Mouse (Mus musculus) B cell, adult (primary cell): ENCODE data around the gene Olfr657. TPM values are rescaled to one million over a fixed set of nuclear protein-coding genes. Genes with fewer than 3 reads are reported as not detected.

ENCODE experiments used
- total RNA-seq: library from RNA; stranded (reverse); gene quantifications from 4 replicates; pipeline ENCODE4 v1.2.4, GENCODE M21; 2023; ENCODE audit not compliant: inconsistent age

Gene Olfr657
- total RNA-seq = not detected in 4 replicates

DNA sequence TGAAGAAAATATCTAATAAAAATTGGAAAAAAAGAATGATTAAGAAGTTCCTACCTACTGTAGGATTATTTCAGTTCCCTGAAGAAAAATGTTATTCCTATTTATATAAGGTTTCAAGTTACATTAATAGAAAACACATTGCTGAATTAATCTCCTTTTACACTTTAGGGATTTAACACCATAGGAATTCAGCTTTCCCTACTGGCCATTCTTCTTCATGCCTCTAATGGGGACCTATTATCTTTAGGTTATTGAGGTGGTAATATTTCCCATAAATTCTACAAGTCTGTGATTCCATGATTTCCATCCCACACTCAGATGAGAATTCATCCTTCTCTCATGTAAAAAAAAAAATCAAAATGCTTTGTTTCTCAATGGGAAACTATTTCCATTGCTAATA, at the start of gene Olfr657:
Olfr657 (plus strand) TSS at position 301 of the 400 bp plus-strand sequence.

DNA sequence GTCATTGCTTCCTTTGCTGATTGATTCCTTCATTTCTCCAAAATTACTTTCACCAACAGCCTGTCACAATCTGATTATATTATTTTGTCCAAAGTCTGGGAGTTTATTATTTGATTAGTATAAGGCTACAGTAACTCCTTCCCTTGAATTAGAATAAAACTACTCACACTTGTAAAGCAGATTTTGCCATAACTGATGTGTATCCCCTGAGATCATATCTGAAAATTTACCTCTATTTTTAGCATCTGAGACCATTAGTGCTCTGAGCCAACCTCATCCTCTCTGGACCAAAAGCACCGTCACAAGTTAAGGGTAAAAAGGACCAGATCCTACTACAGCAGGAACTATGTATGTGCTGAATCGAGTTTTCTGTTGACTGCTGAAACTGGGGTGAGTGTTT, 47.6 kb upstream of the Olfr657 start, which contains the start of gene Olfr653:
Olfr653 (plus strand) TSS at position 301 of the 400 bp plus-strand sequence.

DNA sequence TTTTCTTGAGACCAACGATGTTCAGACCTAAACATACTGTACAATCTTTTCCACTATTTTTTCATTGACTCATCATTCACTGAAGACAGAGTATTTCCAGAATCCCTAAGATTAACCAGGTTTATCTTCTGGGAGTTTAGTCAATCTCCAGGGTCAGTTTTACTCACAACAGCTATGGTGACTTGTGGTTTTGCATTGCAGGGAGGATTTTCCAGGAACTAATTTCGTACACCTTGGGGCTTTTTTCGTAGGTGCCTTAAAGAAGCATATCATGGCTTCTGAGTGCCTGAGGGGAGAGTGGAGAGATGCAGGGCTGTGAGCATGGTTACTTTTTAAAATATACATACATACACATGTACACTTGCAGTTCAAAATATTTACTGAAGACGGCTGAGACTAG, 37.9 kb upstream of the Olfr657 start, which contains the start of gene Olfr654:
Olfr654 (plus strand) TSS at position 301 of the 400 bp plus-strand sequence.

GRCm38 (mm10) chr7:104601679-104602078, 22.9 kb upstream of the Olfr657 start, which contains the start of gene Olfr655:
Olfr655 (minus strand) TSS chr7:104601779.

GRCm38 (mm10) chr7:104613655-104614054, 10.9 kb upstream of the Olfr657 start, which contains the start of gene Olfr656:
Olfr656 (plus strand) TSS chr7:104613955.

DNA sequence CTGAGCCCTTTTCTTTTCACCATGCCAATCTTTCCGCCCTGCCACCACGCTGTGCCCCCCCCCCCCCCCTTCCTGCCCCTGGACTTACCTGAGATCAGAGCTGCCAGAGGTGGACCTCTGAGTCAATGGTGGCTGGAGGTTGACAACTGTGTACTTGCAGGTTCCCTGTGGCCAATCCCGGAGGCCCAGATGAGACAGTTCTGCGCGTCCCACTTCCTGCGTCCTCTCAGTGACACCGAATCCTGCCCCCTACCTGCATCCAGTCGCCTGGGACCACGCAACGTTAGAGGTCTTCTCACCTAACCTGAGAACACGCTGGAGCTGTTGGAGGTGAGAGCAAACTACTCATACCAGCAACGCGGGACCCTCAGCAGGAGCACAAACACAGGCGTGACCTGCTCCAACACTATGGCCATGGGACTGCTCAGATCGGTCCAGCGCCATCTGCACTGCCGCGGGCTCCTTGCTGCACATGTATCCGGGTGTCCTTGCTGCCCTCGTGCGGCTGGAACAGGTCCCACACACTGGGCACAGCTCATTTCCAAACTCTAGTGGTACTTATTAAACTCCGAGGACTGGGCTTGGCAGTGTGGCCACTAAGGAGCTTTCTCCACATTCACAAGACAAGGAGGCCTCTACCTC, 22.4 kb downstream of the Olfr657 start, which contains the start of gene Olfr658:
Olfr658 (minus strand) TSS at position 465 of the 642 bp plus-strand sequence.

DNA sequence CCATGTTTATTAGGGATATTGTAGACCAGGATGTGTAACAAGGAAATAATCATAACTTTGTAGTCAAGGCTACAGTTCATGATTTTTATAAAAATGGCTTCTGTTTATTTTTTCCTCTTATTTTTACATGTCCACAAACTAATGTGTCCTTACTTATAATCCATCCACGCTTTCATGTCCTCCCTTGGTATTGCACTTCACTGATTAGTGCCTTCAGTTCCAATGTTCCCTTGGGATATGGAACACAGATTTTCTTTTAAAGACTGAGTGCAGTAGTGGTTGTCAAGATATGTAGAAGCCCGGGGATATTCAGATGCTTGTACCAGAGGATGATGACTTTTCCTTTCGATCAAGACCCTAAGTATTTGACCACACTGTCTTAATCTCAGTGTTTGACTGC, 41.9 kb downstream of the Olfr657 start, which contains the start of gene Olfr659:
Olfr659 (plus strand) TSS at position 301 of the 400 bp plus-strand sequence.

GRCm38 (mm10) chr7:104686201-104686600, 61.6 kb downstream of the Olfr657 start, which contains the start of gene Olfr661:
Olfr661 (plus strand) TSS chr7:104686501.

Other genes starting within 250 kb of the Olfr657 start
- gene Trim30c, start 224.0 kb upstream of the Olfr657 start, total RNA-seq = 5.9 to 8.7 TPM (median 6.9 TPM) in 4 replicates
- gene Trim30a, start 159.6 kb upstream of the Olfr657 start, total RNA-seq = 68.2 to 107 TPM (median 83.3 TPM) in 4 replicates
- gene Trim30d, start 116.9 kb upstream of the Olfr657 start, total RNA-seq = 18.8 to 29.2 TPM (median 19.9 TPM) in 4 replicates
- not detected in 4 replicates for gene Olfr651, start 74.7 kb upstream of the Olfr657 start, total RNA-seq
- gene Olfr652, start 63.9 kb upstream of the Olfr657 start, total RNA-seq = not detected in 4 replicates
- gene Olfr653, start 47.5 kb upstream of the Olfr657 start, total RNA-seq = not detected in 4 replicates
- gene Olfr654, start 37.8 kb upstream of the Olfr657 start, total RNA-seq = not detected in 4 replicates
- 0.39 to 0.64 TPM in 2 of 4 replicates, not detected in the others for gene Olfr655, start 23.0 kb upstream of the Olfr657 start, total RNA-seq
- not detected in 4 replicates for gene Olfr656, start 10.8 kb upstream of the Olfr657 start, total RNA-seq
- gene Olfr658, start 22.5 kb downstream of the Olfr657 start, total RNA-seq = not detected in 4 replicates
- not detected in 4 replicates for gene Olfr659, start 42.0 kb downstream of the Olfr657 start, total RNA-seq
- not detected in 4 replicates for gene Olfr661, start 61.7 kb downstream of the Olfr657 start, total RNA-seq
- not detected in 4 replicates for gene Usp17le, start 152.7 kb downstream of the Olfr657 start, total RNA-seq
- gene Usp17lb, start 217.8 kb downstream of the Olfr657 start, total RNA-seq = not detected in 4 replicates
- not detected in 4 replicates for gene Usp17la, start 232.2 kb downstream of the Olfr657 start, total RNA-seq